Mouse (Mus musculus): ENCODE measurements around the gene Gadd45a. TPM values are rescaled to one million over a fixed set of nuclear protein-coding genes. Genes with fewer than 3 reads are reported as not detected.

Gene Gadd45a
- polyA plus RNA-seq, 1 experiment from 2014 or later: 23.6 TPM

GRCm38 (mm10) chr6:66999800-67000199 lies 37.5 kb downstream of the Gadd45a start:
- H3K9me3 ChIP-seq (ENCODE audit: control insufficient read depth, low read length): no peaks in the 10 kb centered on the region
- ATAC-seq (ENCODE audit: insufficient read depth, low FRiP score, low TSS enrichment) (no peak), DNase-seq (ENCODE audit: low spot score) (no peak)
- H3K27ac ChIP-seq (ENCODE audit: low read depth, low read length): no peak overlapping the region
- no peak overlapping the region for H3K4me2 ChIP-seq (ENCODE audit: low read depth)
- no peak overlapping the region for H3K4me3 ChIP-seq (ENCODE audit: low read depth, low read length)
- H3K9ac ChIP-seq (ENCODE audit: low read length): no peak overlapping the region
- no peaks in the 10 kb centered on the region for H3K36me3 ChIP-seq (ENCODE audit: control insufficient read depth, insufficient read depth, low read length)
- no peaks in the 10 kb centered on the region for H3K4me1 ChIP-seq (ENCODE audit: control insufficient read depth, insufficient read depth, low read length)
- no peaks in the 10 kb centered on the region for H3K27me3 ChIP-seq (ENCODE audit: control insufficient read depth, insufficient read depth, low read length)

GRCm38 (mm10) chr6:66998645-66999044 lies 38.6 kb downstream of the Gadd45a start:
- Histone ChIP-seq H3K36me3 (ENCODE audit: control insufficient read depth, insufficient read depth, low read length) (no peaks in the 10 kb centered on the region), H3K27ac (ENCODE audit: low read depth, low read length) (no peak overlapping the region), H3K4me1 (ENCODE audit: control insufficient read depth, insufficient read depth, low read length) (no peaks in the 10 kb centered on the region), H3K9me3 (ENCODE audit: control insufficient read depth, low read length) (no peaks in the 10 kb centered on the region), H3K27me3 (ENCODE audit: control insufficient read depth, insufficient read depth, low read length) (no peaks in the 10 kb centered on the region), H3K4me3 (ENCODE audit: low read depth, low read length) (no peak overlapping the region), H3K9ac (ENCODE audit: low read length) (no peak overlapping the region), H3K4me2 (ENCODE audit: low read depth) (no peak overlapping the region)
- DNase-seq (ENCODE audit: low spot score): no peak
- no peak for ATAC-seq (ENCODE audit: insufficient read depth, low FRiP score, low TSS enrichment)
- 83% methylated on average over 2 of the region's 2 CpGs for WGBS

- H3K9me3 ChIP-seq (ENCODE audit: control insufficient read depth, low read length): no peaks in the 10 kb centered on the region
- H3K4me2 ChIP-seq (ENCODE audit: low read depth): no peak overlapping the region
- DNase-seq (ENCODE audit: low spot score): no peak
- H3K36me3 ChIP-seq (ENCODE audit: control insufficient read depth, insufficient read depth, low read length): no peaks in the 10 kb centered on the region
- WGBS: 75% methylated on average over 1 of the region's 1 CpGs
- ATAC-seq (ENCODE audit: insufficient read depth, low FRiP score, low TSS enrichment): no peak
- no peak overlapping the region for H3K9ac ChIP-seq (ENCODE audit: low read length)
- H3K27ac ChIP-seq (ENCODE audit: low read depth, low read length): no peak overlapping the region
- H3K27me3 ChIP-seq (ENCODE audit: control insufficient read depth, insufficient read depth, low read length): no peaks in the 10 kb centered on the region
- H3K4me3 ChIP-seq (ENCODE audit: low read depth, low read length): no peak overlapping the region
- no peaks in the 10 kb centered on the region for H3K4me1 ChIP-seq (ENCODE audit: control insufficient read depth, insufficient read depth, low read length)
Observed at GRCm38 (mm10) chr6:66996257-66996656, 41.0 kb downstream of the Gadd45a start.

- 97% methylated on average over 1 of the region's 1 CpGs for WGBS
- no peaks in the 10 kb centered on the region for H3K4me1 ChIP-seq (ENCODE audit: control insufficient read depth, insufficient read depth, low read length)
- no peak for DNase-seq (ENCODE audit: low spot score)
- H3K9ac ChIP-seq (ENCODE audit: low read length): no peak overlapping the region
- no peak overlapping the region for H3K4me2 ChIP-seq (ENCODE audit: low read depth)
- H3K9me3 ChIP-seq (ENCODE audit: control insufficient read depth, low read length): no peaks in the 10 kb centered on the region
- ATAC-seq (ENCODE audit: insufficient read depth, low FRiP score, low TSS enrichment): no peak
- H3K36me3 ChIP-seq (ENCODE audit: control insufficient read depth, insufficient read depth, low read length): no peaks in the 10 kb centered on the region
- no peaks in the 10 kb centered on the region for H3K27me3 ChIP-seq (ENCODE audit: control insufficient read depth, insufficient read depth, low read length)
- no peak overlapping the region for H3K4me3 ChIP-seq (ENCODE audit: low read depth, low read length)
- H3K27ac ChIP-seq (ENCODE audit: low read depth, low read length): no peak overlapping the region
Observed at GRCm38 (mm10) chr6:66995825-66996224, 41.4 kb downstream of the Gadd45a start.

- H3K27ac ChIP-seq (ENCODE audit: low read depth, low read length): no peak overlapping the region
- no peak overlapping the region for H3K9ac ChIP-seq (ENCODE audit: low read length)
- H3K4me2 ChIP-seq (ENCODE audit: low read depth): no peak overlapping the region
- H3K4me3 ChIP-seq (ENCODE audit: low read depth, low read length): no peak overlapping the region
- no peaks in the 10 kb centered on the region for H3K36me3 ChIP-seq (ENCODE audit: control insufficient read depth, insufficient read depth, low read length)
- H3K9me3 ChIP-seq (ENCODE audit: control insufficient read depth, low read length): no peaks in the 10 kb centered on the region
- H3K27me3 ChIP-seq (ENCODE audit: control insufficient read depth, insufficient read depth, low read length): no peaks in the 10 kb centered on the region
- WGBS: 96% methylated on average over 8 of the region's 8 CpGs
- DNase-seq (ENCODE audit: low spot score) (no peak), ATAC-seq (ENCODE audit: insufficient read depth, low FRiP score, low TSS enrichment) (no peak)
- no peaks in the 10 kb centered on the region for H3K4me1 ChIP-seq (ENCODE audit: control insufficient read depth, insufficient read depth, low read length)
Observed at GRCm38 (mm10) chr6:66994981-66995380, 42.3 kb downstream of the Gadd45a start.

- no peaks in the 10 kb centered on the region for H3K27me3 ChIP-seq (ENCODE audit: control insufficient read depth, insufficient read depth, low read length)
- H3K9ac ChIP-seq (ENCODE audit: low read length): no peak overlapping the region
- 96% methylated on average over 8 of the region's 8 CpGs for WGBS
- ATAC-seq (ENCODE audit: insufficient read depth, low FRiP score, low TSS enrichment) (no peak), DNase-seq (ENCODE audit: low spot score) (no peak)
- no peak overlapping the region for H3K4me2 ChIP-seq (ENCODE audit: low read depth)
- H3K36me3 ChIP-seq (ENCODE audit: control insufficient read depth, insufficient read depth, low read length): no peaks in the 10 kb centered on the region
- H3K4me3 ChIP-seq (ENCODE audit: low read depth, low read length): no peak overlapping the region
- H3K27ac ChIP-seq (ENCODE audit: low read depth, low read length): no peak overlapping the region
- no peaks in the 10 kb centered on the region for H3K4me1 ChIP-seq (ENCODE audit: control insufficient read depth, insufficient read depth, low read length)
- no peaks in the 10 kb centered on the region for H3K9me3 ChIP-seq (ENCODE audit: control insufficient read depth, low read length)
Observed at GRCm38 (mm10) chr6:66992786-66993185, 44.5 kb downstream of the Gadd45a start.

- Histone ChIP-seq H3K36me3 (ENCODE audit: control insufficient read depth, insufficient read depth, low read length) (no peaks in the 10 kb centered on the region), H3K4me1 (ENCODE audit: control insufficient read depth, insufficient read depth, low read length) (no peaks in the 10 kb centered on the region), H3K27me3 (ENCODE audit: control insufficient read depth, insufficient read depth, low read length) (no peaks in the 10 kb centered on the region), H3K9ac (ENCODE audit: low read length) (no peak overlapping the region), H3K4me2 (ENCODE audit: low read depth) (no peak overlapping the region), H3K4me3 (ENCODE audit: low read depth, low read length) (no peak overlapping the region), H3K27ac (ENCODE audit: low read depth, low read length) (no peak overlapping the region), H3K9me3 (ENCODE audit: control insufficient read depth, low read length) (no peaks in the 10 kb centered on the region)
- 94% methylated on average over 9 of the region's 9 CpGs for WGBS
- no peak for ATAC-seq (ENCODE audit: insufficient read depth, low FRiP score, low TSS enrichment)
- no peak for DNase-seq (ENCODE audit: low spot score)
Observed at GRCm38 (mm10) chr6:66992232-66992631, 45.0 kb downstream of the Gadd45a start.

GRCm38 (mm10) chr6:66989518-66989917 lies 47.7 kb downstream of the Gadd45a start:
- H3K4me3 ChIP-seq (ENCODE audit: low read depth, low read length): no peak overlapping the region
- H3K9ac ChIP-seq (ENCODE audit: low read length): no peak overlapping the region
- no peak overlapping the region for H3K27ac ChIP-seq (ENCODE audit: low read depth, low read length)
- no peak overlapping the region for H3K4me2 ChIP-seq (ENCODE audit: low read depth)
- H3K36me3 ChIP-seq (ENCODE audit: control insufficient read depth, insufficient read depth, low read length): no peaks in the 10 kb centered on the region
- ATAC-seq (ENCODE audit: insufficient read depth, low FRiP score, low TSS enrichment): no peak
- no peaks in the 10 kb centered on the region for H3K27me3 ChIP-seq (ENCODE audit: control insufficient read depth, insufficient read depth, low read length)
- no peaks in the 10 kb centered on the region for H3K9me3 ChIP-seq (ENCODE audit: control insufficient read depth, low read length)
- DNase-seq (ENCODE audit: low spot score): no peak
- no peaks in the 10 kb centered on the region for H3K4me1 ChIP-seq (ENCODE audit: control insufficient read depth, insufficient read depth, low read length)
- WGBS: 85% methylated on average over 3 of the region's 3 CpGs

- no peaks in the 10 kb centered on the region for H3K4me1 ChIP-seq (ENCODE audit: control insufficient read depth, insufficient read depth, low read length)
- H3K9ac ChIP-seq (ENCODE audit: low read length): no peak overlapping the region
- 93% methylated on average over 6 of the region's 6 CpGs for WGBS
- H3K27me3 ChIP-seq (ENCODE audit: control insufficient read depth, insufficient read depth, low read length): no peaks in the 10 kb centered on the region
- no peak overlapping the region for H3K4me3 ChIP-seq (ENCODE audit: low read depth, low read length)
- ATAC-seq (ENCODE audit: insufficient read depth, low FRiP score, low TSS enrichment) (no peak), DNase-seq (ENCODE audit: low spot score) (no peak)
- H3K9me3 ChIP-seq (ENCODE audit: control insufficient read depth, low read length): no peaks in the 10 kb centered on the region
- H3K36me3 ChIP-seq (ENCODE audit: control insufficient read depth, insufficient read depth, low read length): no peaks in the 10 kb centered on the region
- no peak overlapping the region for H3K27ac ChIP-seq (ENCODE audit: low read depth, low read length)
- H3K4me2 ChIP-seq (ENCODE audit: low read depth): no peak overlapping the region
Observed at GRCm38 (mm10) chr6:66989037-66989436, 48.2 kb downstream of the Gadd45a start.

Measured in neural tube, embryonic 11.5 days (tissue).